Mouse (Mus musculus): ENCODE measurements around the gene Ift122.
A peak's percentile ranks its signal among the peaks of the same experiment; 100 is the strongest.

The Ift122 gene

DNA sequence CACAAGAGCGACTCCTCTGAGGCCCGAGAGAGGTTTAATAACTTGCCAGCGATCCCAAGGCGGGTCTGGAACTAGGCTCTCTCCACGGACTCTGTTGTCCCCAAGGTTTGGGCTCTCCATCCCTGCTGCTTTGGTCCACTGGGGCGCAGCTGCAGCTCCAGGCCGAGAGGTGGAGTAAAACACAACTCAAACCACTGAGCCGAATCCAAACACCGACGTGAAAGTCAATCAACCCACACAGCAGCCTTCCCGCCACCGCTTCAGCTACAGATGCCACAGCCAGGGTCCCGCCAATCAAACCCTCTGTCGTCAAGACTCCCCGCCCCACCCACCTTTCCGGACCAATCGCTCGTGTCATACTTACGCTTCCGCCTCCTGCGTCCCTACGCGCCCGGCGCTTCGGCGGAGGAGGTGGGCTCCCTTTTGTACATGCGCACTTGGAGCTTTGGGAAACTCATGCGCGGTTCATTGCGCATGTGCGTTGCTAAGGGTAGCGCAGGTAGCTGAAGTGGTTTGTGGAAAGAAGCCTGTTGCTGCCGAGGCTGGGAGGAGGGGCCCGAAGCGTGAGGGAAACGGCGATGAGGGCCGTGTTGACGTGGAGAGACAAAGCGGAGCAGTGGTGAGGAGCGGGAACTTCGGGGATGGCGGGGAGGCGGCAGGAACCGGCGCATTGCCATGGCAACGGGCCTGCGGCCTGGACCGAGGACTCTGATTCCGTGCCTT lies at the start of gene Ift122, which contains the start of gene Mbd4:
Gene Ift122 (plus strand): TSS at position 380 of the 723 bp plus-strand sequence.
Gene Mbd4 (minus strand): TSS at position 281 of the 723 bp plus-strand sequence.
- DNase-seq, result peak; percentile 94

DNA sequence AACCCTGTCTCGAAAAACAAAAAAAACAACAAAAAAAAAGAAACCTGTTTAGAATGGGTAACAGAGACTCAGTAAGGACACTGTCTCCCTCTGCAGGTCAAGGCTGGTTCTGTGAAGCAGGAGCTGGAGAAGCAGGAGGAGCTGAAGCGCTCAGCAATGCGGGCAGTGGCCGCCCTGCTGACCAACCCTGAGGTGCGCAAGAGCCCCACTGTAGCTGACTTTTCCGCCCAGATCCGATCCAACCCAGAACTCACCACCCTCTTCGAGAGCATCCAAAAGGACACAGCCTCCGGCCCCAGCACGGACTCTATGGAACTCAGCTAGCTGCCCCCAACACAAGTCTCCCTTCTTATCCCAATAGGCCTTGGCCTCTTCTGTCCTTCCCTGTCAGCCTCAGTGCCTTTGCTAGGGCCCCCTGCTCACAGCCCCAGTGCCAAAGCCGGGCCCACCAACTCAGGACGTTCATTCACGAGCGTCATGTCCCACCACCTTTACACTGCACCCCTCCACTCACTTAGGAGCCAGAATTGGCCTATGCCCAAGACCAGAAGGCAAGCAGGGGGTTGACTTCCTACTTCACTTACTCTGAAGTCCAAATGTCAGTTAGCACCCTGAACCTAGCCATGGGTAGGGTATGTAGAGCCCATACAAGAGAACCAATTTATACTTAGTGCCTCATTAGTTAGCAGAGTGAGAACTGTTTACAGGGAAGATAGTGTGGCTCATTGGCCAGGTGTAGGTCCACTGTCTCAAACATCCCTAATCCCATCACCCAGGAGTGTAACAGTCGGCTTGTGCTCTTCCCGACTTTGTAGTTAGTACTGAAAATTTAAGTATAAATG lies 49.5 kb upstream of the Ift122 start:
- peak; percentile 75 for DNase-seq

DNA sequence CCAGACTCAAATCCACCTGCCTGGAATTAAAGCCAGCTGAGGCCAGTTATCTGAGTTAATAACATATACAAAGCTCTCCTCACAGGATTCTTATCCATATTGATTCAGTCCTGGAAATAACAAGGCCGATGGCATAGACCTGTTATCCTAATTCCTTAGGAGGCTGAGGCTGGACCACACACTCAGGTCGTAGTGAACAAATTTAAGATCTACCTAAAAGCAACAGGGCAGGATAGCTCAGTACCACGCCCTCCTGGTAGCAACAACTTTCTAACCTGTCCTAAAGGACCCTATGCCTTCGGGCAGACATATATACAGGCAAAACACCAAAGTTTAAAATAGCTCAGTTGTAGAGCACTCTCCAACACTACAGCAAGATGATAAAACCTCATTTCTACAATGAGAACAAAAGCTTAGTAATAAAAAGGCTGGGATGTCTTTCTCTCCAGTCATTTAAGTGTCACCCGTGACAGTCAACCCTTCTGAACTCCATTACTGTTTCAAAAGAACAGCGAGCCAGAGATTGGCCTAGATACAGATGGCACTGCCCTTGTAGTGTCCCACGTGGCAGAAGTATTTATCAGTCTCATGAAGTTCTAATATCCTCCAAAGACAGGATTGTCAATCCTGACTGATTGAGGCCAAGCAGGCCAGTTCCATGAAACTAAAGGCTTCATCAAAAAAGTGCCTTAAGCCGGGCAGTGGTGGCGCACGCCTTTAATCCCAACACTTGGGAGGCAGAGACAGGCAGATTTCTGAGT lies 48.7 kb upstream of the Ift122 start:
- no peak for DNase-seq

DNA sequence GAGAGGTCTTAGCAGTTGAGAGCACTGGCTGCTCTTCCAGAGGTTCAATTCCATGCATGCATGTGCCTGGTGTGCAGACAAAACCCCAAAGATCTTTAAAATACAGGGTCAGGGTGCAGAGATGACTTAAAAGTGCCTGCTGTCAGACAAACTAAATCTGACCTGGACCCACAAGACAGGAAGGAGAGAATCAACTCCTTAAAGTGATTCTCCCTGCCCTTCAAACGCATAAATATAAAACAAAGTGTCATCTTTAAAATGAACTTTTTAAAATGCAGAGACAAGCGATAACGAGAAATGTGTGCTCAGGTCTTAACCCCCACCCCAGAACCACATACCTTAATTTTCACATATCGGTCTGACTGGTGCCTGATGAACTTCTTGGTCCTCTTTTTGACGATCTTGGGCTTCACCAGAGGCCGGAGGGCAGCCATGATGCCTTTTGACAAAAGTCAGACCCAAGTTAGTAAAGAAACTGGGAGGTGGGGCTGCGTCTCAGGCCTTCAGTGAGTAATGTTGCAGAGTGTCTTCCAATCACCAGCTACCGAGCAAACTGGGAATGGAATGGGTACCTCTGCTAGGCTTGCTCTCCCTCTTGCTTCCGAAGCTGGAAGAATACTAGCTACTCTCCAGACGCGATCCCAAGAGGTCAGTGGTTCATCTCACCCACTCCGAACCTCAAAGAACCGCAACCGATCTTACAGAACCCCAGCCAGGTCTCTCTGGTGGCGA lies 45.6 kb upstream of the Ift122 start:
- no peak for DNase-seq

DNA sequence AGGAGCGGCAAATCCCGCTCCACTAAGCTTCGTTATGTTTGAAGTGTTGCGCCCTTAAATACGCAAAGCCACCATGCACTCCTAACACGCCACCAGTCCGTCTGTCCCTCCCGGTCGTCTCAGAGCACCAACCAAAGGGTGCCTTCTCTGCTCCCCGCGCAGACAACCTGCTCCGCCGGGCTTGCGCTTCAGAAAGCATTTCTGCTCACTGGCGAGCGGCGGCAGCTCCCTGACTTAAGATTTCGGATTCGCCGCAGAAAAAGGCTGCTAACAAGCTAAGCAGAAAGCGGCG lies 45.1 kb upstream of the Ift122 start:
- DNase-seq, result no peak

DNA sequence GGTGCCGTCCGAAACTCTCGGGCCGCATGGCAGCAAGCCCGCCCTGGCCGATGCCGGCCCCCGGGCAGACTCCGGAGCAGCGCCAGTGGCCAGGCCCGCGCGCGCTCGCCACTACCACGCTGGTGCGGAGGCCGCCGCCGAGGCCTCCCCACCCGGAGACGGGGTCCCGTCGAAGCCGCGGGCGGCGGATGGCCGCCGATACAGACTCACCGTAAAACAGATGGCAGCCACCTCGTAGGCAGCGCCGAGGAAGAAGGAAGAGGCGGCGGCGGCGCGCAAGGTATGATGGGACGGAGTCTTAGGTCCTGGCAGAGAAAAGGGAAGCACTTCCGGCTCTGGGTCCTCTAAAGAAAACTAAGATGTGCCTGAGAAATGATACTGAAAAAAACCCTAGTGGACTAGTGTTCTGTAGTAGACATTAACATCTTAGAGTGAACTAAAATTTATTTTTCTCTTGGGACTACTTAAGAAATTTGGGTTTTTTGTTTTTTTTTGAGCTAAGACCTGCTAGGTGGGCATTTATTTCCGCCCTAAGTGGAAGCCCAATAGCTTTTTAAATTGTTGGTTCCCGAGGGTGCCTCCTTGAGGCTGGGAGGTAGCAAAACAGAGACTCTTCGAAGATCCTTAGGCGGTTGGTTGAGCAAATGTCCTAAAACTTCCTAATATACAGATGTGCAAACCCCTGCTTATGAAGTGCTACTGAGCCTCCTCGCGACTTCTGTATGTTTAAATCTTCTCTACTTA lies 44.6 kb upstream of the Ift122 start, which contains the start of gene Rpl32:
Gene Rpl32 (minus strand): TSS at position 260 of the 744 bp plus-strand sequence.
- DNase-seq, result peak; percentile 81

DNA sequence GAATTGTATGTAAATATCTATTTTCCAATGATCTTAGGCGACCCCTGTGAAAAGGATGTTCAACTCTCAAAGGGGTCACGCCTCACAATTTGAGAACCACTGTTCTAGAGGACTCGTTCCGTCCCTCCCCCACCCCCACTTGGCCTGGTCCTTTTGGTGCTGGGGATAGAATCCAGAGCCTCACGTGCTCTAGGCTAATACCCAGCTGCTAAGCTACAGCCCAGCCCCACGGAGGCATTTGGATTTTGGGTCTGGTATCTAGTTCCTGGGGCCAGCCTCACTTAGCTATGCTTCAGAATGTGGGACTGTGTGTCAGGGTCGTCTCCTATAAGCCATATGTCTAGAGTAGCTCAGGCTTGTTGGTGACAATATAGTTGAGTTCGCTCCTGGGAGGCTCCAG lies 41.7 kb upstream of the Ift122 start:
- DNase-seq, result no peak

DNA sequence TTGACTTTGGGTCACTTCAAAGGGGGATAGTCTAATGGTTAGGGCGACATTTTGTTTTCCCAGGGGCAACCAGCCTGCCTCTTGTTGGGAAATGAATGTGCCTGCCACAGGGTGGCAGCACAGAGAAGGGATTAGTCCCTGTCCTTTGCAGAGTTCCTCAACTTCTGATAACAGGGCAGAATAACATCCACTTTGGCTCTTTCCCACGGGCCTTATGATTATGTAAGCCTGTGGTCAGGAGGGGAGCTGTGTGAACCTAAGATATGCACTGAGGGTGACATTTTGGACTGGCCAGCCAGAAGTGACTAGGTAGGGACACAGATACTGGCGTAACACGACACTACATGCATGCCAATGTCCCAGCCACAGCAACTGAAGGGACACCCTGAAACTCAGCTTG lies 39.2 kb upstream of the Ift122 start:
- DNase-seq, result peak; percentile 62

DNA sequence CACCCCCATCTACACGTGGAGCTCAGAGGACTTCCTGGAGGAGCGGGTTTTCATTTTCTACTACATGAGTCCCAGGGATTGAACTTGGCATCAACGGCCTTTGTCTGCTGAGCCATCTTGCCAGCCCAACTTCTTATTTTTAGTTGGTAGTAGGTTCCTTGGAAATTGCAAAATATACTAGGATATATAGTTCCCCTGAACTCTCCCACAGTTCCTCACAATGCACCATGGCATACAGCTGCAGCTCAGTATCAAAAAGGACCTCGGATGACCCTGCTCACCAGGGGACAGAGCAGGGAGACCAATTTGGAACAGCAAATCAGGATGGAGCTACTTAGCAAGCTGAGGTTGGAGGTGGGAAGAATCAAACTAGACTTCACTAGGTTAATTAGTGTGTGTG lies 38.2 kb upstream of the Ift122 start:
- DNase-seq, result no peak

DNA sequence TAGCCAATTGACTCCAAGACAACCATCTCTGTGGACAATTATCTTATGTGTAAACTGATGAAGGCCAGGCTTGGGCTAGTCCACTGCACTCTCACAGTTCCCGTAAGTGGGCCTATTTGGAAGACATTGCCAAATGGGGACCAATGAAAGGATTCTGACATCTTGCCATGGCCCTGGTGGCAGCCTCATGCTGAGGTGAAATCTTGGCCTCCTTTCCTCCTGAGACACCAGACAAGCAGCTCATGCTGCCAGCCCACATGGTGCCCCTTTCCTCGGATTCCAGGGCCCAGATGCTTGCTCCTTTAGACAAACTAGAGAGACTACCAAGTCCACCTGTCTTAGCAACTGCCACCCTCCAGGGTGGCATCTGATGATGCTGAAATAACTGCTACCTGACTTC lies 35.1 kb upstream of the Ift122 start:
- no peak for DNase-seq

DNA sequence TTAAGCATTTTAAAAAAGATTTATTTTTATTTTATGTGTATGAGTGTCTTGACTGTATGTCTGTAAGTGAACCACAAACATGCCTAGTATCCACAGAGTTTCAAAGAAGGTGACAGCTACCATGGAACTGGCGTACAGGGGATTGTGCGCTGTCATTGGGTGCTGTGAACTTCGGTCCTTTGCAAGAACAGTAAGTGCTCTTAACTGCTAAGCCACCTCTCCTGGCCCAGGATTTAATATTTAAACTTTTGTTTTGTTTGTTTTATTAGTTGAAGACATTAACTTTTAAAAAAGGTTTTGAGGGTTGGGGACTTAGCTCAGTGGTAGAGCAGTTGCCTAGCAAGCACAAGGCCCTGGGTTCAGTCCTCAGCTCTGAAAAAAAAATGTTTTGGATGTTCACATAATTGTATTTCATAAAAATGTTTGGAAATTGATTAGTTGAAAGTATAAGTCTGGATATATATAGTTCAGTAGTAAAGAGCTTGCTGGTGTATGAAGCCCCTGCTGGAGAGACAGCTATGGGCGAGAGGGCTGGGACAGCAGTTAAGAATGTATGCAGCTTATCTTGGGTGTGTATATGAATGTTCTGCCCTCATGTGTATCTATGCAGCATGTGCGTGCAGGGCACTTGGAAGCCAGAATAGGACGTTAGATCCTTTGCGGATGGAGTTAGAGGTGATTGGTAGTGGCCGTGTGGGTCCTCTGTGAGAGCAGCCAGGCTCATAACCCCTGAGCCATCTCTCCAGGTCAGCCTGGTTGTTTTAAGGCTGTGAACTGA lies 31.9 kb upstream of the Ift122 start:
- DNase-seq, result no peak

DNA sequence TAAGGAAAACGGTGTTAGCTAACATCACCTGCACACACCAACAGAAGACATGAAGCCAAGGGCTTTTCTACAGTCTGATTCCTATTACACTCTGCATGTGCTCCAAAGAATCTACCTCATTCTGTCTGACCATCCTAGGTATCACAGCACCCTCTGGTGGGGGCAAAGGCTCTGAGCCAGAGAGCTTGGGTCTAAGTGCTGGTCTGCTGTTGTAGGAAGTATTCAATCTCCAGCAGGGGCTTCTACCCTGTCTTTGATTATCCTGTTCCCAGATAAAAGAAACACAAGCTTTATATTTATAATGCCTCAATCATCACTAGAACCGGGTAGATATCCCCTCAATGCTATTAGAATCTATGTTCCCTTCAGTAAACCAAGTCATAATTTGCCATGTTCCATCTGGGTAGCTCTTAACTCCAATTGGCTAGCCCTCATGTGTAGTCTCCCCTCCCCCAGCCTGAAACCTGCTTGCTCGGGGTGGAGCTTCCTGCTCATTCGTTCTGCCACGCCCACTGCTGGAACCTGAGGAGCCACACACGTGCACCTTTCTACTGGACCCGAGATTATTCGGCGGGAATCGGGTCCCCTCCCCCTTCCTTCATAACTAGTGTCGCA lies 29.3 kb upstream of the Ift122 start:
- peak; percentile 35 for DNase-seq

DNA sequence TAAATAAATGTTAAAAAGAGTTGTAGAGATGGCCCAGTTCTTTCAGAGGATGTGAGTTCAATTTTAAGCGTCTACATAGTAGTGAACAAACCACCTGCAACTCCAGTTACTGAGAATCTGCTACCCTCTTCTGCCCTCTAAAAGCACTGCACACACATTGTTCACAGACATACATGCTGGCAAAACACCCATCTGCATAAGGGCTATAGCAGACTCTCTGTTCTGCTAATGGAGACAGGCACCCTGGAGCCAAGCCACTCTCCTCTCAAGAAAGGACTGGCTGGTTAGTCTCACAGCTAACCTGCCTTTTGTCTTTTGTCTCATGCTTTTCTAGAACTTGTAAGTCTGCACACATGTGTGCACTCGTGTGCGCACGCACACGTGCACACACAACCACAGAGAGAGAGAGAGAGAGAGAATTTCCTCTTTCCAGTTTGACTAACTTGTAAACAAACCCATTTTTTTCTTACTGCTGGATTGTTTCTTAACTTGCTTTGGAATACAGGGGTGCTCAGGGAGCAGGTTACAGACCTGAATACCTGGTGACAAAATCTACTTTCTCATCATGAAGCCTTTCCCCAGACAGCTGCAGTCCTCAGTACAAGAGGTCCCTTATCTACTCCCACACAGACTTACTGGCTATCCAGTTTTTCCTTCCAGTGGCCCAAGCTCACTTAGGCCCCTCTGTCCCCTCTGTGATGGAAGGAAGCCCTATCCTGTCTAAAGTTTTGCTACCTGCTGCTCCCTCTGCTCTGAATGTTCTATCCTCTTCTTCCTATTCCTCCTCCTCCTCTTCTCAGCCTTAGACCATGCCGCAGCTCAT lies 22.3 kb upstream of the Ift122 start:
- no peak for DNase-seq

DNA sequence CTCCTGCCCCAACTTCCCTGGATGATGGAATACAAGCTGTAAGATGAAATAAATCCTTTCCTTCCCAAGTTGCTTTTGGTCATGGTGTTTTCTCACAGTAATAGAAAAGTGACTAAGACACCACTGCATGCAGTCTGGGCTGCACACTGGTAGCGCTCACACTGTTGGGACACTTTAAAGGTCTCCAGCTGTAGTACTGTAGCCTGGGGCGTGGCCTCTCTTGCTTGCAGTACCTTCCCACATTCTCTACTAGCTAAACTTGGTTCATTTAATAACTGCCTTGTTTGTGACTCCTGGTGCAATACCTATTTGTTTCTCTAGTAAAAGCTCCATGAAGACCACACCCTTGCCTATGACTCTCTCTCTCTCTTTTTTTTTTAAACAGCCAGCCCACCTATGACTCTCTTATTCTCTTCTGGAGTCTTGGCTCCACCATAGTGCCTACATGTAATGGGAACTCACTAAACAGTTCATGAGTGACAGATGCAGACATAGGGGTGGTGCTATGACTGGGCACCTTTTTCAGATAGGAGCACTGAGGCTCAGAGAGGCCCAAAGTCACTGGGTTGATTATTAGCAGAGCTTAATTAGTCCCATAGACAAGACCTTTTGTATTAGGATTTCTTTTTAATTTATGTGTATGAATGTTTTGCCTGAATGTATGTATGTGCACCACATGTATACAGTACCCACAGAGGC lies 21.0 kb upstream of the Ift122 start:
- no peak for DNase-seq

DNA sequence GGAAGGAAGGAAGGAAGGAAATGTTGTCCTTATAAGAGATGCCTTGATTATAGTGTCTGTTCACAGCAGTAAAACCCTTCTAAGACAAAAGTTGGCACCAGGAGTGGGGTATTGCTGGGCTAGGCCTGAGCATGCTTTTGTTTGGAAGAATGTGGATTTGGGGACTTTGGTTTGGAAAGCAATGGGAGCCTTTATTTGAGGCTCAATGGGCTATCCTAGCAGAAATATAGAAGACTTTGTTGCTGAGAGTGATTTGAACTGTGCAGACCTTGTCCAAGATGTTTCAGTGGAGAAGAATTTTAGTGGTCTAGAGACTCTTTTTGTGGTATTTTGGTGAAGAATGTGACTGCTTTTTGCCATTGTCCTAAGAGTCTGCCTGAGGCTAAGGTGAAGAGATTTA lies 19.4 kb upstream of the Ift122 start:
- no peak for DNase-seq

DNA sequence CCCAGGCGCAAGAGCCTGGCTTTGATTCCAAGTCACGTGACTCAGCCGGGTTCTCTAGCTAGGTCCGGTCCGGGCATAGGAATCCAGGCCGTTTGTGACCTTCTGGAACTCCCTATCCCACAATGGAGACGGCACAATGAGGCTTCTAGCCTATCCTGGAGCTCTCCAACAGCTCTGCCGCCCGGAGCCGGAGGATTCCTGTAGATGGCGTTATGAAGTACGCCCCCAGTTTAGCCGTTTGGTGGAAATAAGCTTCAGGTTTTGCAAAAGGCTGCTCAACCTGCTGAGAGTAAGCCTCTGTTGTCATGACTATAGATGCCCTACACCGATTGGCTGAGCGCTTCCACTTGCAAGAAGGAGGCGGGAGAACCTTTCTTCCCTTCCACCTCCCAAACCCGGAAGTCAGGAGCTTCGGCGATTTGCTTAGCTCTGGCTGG lies 15.1 kb upstream of the Ift122 start, which contains the start of gene Efcab12:
Gene Efcab12 (minus strand): TSS at position 252 of the 437 bp plus-strand sequence.
- DNase-seq, result peak; percentile 55

DNA sequence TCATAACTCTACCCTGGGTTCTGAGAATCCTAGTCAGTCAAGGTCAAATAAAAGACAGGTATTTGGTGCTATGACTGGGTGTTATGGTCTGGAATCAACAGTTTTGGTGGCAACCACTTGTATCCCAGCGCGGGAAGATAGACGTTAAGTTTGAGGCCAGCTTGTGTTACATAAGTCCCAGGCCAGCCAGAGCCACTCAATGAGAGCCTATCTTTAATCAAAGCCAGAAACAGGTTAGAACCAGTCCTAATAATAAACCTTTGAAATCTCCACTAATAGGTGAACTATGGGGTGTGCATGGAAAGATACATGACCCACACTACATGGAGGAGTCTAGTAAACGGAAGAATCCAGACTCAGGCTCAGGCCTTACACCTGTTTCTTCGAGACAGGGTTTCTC lies 14.5 kb upstream of the Ift122 start:
- no peak for DNase-seq

DNA sequence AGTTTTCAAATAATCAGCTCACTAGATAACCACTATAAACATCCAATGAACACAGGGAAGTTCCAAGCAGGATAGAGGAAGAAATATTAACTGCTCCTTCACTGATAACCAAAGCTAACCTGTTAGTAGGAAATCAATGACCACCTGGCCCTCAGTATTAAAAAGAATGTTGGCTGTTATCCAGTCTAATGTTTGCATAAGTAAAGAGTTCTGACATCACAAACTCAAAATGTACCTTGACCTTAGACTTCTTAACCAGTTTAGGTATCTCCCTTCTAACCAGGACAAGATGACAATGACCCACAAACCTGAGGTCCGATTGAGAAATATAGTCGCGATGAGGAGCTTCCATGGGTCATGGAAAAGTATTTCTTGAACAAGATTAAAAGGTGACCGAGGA lies 8.3 kb upstream of the Ift122 start:
- no peak for DNase-seq

Measured in right cerebral cortex, postnatal 4 days (tissue).